Mouse (Mus musculus) olfactory bulb, adult 2 months (tissue): Measurements from ENCODE around the gene Lsm14b. TPM values are rescaled to one million over a fixed set of nuclear protein-coding genes. Genes with fewer than 3 reads are reported as not detected.
A peak's percentile ranks its signal among the peaks of the same experiment; 100 is the strongest.

Experiments
- H3K27ac ChIP-seq: fragments of 200-500 bp; 2 replicates; pipeline ENCODE4 v1.5.1; 2012; ENCODE audit warnings: low read depth, low read length; ENCODE audit not compliant: insufficient read depth
- H3K4me1 ChIP-seq: fragments of 200-500 bp; 2 replicates; pipeline ENCODE4 v1.6.1; 2012; ENCODE audit warnings: low read length; ENCODE audit not compliant: control insufficient read depth, insufficient read depth
- H3K4me3 ChIP-seq: fragments of 200-500 bp; 2 replicates; pipeline ENCODE4 v1.5.1; 2012; ENCODE audit warnings: mild to moderate bottlenecking, low read depth, low read length, moderate library complexity; ENCODE audit not compliant: insufficient read depth
- CTCF ChIP-seq: fragments of 200-500 bp; IDR thresholded peaks from 2 replicates; pipeline ENCODE4 v1.5.1; 2012; ENCODE audit warnings: low read depth, mild to moderate bottlenecking, low read length, moderate library complexity; ENCODE audit not compliant: insufficient read depth
- POLR2A ChIP-seq: fragments of 200-500 bp; IDR thresholded peaks from 2 replicates; pipeline ENCODE4 v1.6.1; 2012; ENCODE audit warnings: mild to moderate bottlenecking, low read depth, low read length, moderate library complexity; ENCODE audit not compliant: insufficient read depth
- WGBS: fragments of 180-500 bp; shearing (Covaris S2); methylation state at CpG from one replicate; pipeline ENCODE4 v1.1.7; 2018; 5-methylcytosine and 5-hydroxymethylcytosine counted together
- polyA plus RNA-seq: library from polyadenylated mRNA; stranded (reverse); fragments of >200 nt; gene quantifications from 2 replicates; pipeline ENCODE4 v1.2.4, GENCODE M21; 2012; ENCODE audit warnings: low replicate concordance; ENCODE audit not compliant: missing spikeins, insufficient read depth, insufficient read length

The Lsm14b gene
- polyA plus RNA-seq, 1 experiment = 121 TPM

GRCm38 (mm10) chr2:180025861-180026200, 1.0 kb downstream of the Lsm14b start:
- Histone ChIP-seq H3K27ac (no peak overlapping the region), H3K4me3 (peak overlapping the region; percentile 71), H3K4me1 (peaks cover 22% of the 10 kb centered on the region)
- TF ChIP-seq POLR2A (no peak), CTCF (no peak)
- WGBS = 10% methylated on average over 6 of the region's 6 CpGs

GRCm38 (mm10) chr2:180027768-180028167, 3.0 kb downstream of the Lsm14b start:
- Histone ChIP-seq H3K4me1 (peaks cover 22% of the 10 kb centered on the region), H3K4me3 (peak overlapping the region; percentile 8; the same call in 1 of the 2 replicates), H3K27ac (no peak overlapping the region)
- TF ChIP-seq CTCF (no peak), POLR2A (no peak)
- WGBS = 57% methylated on average over 9 of the region's 9 CpGs

GRCm38 (mm10) chr2:180031270-180031669, 6.5 kb downstream of the Lsm14b start:
- TF ChIP-seq CTCF (no peak), POLR2A (no peak)
- no peak overlapping the region for H3K4me3 ChIP-seq
- no peak overlapping the region for H3K27ac ChIP-seq
- peaks cover 16% of the 10 kb centered on the region for H3K4me1 ChIP-seq
- WGBS = 46% methylated on average over 6 of the region's 6 CpGs

GRCm38 (mm10) chr2:180032925-180033324, 8.1 kb downstream of the Lsm14b start:
- H3K4me3 ChIP-seq = no peak overlapping the region
- TF ChIP-seq POLR2A = no peak
- no peak for TF ChIP-seq CTCF
- no peak overlapping the region for H3K27ac ChIP-seq
- WGBS = 28% methylated on average over 3 of the region's 3 CpGs
- peaks cover 6% of the 10 kb centered on the region for H3K4me1 ChIP-seq

GRCm38 (mm10) chr2:180033956-180034355, 9.2 kb downstream of the Lsm14b start:
- 73% methylated on average over 3 of the region's 3 CpGs for WGBS
- no peak overlapping the region for H3K27ac ChIP-seq
- no peaks in the 10 kb centered on the region for H3K4me1 ChIP-seq
- TF ChIP-seq POLR2A (no peak), CTCF (no peak)
- no peak overlapping the region for H3K4me3 ChIP-seq

GRCm38 (mm10) chr2:180034753-180035152, 10.0 kb downstream of the Lsm14b start:
- WGBS = 53% methylated on average over 5 of the region's 5 CpGs
- TF ChIP-seq CTCF (no peak), POLR2A (no peak)
- no peaks in the 10 kb centered on the region for H3K4me1 ChIP-seq
- no peak overlapping the region for H3K27ac ChIP-seq
- H3K4me3 ChIP-seq = no peak overlapping the region

GRCm38 (mm10) chr2:180040406-180040805, 15.6 kb downstream of the Lsm14b start:
- 39% methylated on average over 6 of the region's 6 CpGs for WGBS
- H3K4me1 ChIP-seq = peaks cover 22% of the 10 kb centered on the region
- TF ChIP-seq POLR2A (no peak), CTCF (no peak)
- no peak overlapping the region for H3K4me3 ChIP-seq
- H3K27ac ChIP-seq = no peak overlapping the region

GRCm38 (mm10) chr2:180041577-180042255, 16.9 kb downstream of the Lsm14b start:
- TF ChIP-seq CTCF (no peak), POLR2A (no peak)
- H3K27ac ChIP-seq = peak overlapping the region; percentile 87
- under 1% methylated on average over 66 of the region's 66 CpGs for WGBS
- H3K4me3 ChIP-seq = peak overlapping the region; percentile 86
- peaks cover 22% of the 10 kb centered on the region for H3K4me1 ChIP-seq

GRCm38 (mm10) chr2:180042256-180042857, 17.6 kb downstream of the Lsm14b start, which contains the start of the genes Psma7 and Ss18l1:
TSS of gene Psma7 (minus strand) at chr2:180042433.
TSS of gene Ss18l1 (plus strand) at chr2:180042509.
- under 1% methylated on average over 78 of the region's 78 CpGs for WGBS
- H3K4me1 ChIP-seq = peaks cover 22% of the 10 kb centered on the region
- TF ChIP-seq CTCF = no peak; the same call in 1 of the 2 replicates
- peak; percentile 61 for TF ChIP-seq POLR2A
- peak within 1 kb of the TSS; percentile 86 for H3K4me3 ChIP-seq
- H3K27ac ChIP-seq = peak within 1 kb of the TSS; percentile 88
